Mouse (Mus musculus) small intestine, adult 2 months (tissue): ENCODE measurements at regions not wholly inside any gene's neighbourhood (a gene's known extent, or its start where the extent isn't known, plus 50 kb on each side); places are given as distances from the start of the nearest gene placed in this dataset.

Experiments used
- CTCF ChIP-seq: fragments of 200-500 bp; IDR thresholded peaks from 2 replicates; pipeline ENCODE4 v1.5.1; 2012; ENCODE audit warnings: low read depth, mild to moderate bottlenecking, control low read depth, inconsistent platforms, low read length, moderate library complexity, mixed read lengths; ENCODE audit not compliant: insufficient replicate concordance, insufficient read length; ENCODE audit errors: extremely low read depth
- POLR2A ChIP-seq: fragments of 200-500 bp; IDR thresholded peaks from 2 replicates; pipeline ENCODE4 v1.6.1; 2012; ENCODE audit warnings: low read depth, mild to moderate bottlenecking, control low read depth, inconsistent platforms, low read length, moderate library complexity

- no peak for TF ChIP-seq CTCF
- TF ChIP-seq POLR2A, result no peak
Observed at GRCm38 (mm10) chr7:117846041-117846440, 269.9 kb downstream of the Rps15a start.
